Mouse (Mus musculus) heart, adult 2 months (tissue): Measurements from ENCODE around the gene Syngr1. TPM values are rescaled to one million over a fixed set of nuclear protein-coding genes. Genes with fewer than 3 reads are reported as not detected.

Experiments
- DNase-seq, 2 experiments: peaks; one replicate each; pipeline ENCODE4 v3.0.0; 2021
- H3K27ac ChIP-seq: fragments of 200-600 bp; 2 replicates; pipeline ENCODE4 v1.8.1; 2022
- H3K27me3 ChIP-seq: fragments of 200-500 bp; 2 replicates; pipeline ENCODE4 v1.6.1; 2012; ENCODE audit warnings: mild to moderate bottlenecking, low read length, inconsistent platforms, mixed read lengths; ENCODE audit not compliant: control insufficient read depth, insufficient read depth
- H3K36me3 ChIP-seq: fragments of 200-500 bp; 2 replicates; pipeline ENCODE4 v1.6.1; 2012; ENCODE audit warnings: low read length, inconsistent platforms; ENCODE audit not compliant: control insufficient read depth, insufficient read depth
- H3K4me1 ChIP-seq: fragments of 200-500 bp; 2 replicates; pipeline ENCODE4 v1.6.1; 2011; ENCODE audit warnings: low read length; ENCODE audit not compliant: control insufficient read depth, insufficient read depth
- H3K4me3 ChIP-seq: fragments of 200-600 bp; 2 replicates; pipeline ENCODE4 v1.8.1; 2022
- H3K79me2 ChIP-seq: fragments of 200-500 bp; replicated peaks from 2 replicates; pipeline ENCODE4 v1.6.1; 2012; ENCODE audit warnings: mild to moderate bottlenecking, inconsistent platforms, low read length, moderate library complexity, mixed read lengths; ENCODE audit not compliant: control insufficient read depth, insufficient read depth
- H3K9ac ChIP-seq: fragments of 200-500 bp; 2 replicates; pipeline ENCODE4 v1.6.1; 2012; ENCODE audit warnings: low read depth, mild to moderate bottlenecking, control low read depth, inconsistent platforms, low read length, mixed read lengths
- CTCF ChIP-seq: fragments of 200-600 bp; IDR thresholded peaks from 2 replicates; pipeline ENCODE4 v1.8.1; 2022; ENCODE audit warnings: antibody characterized with exemption, mild to moderate bottlenecking, moderate library complexity
- EP300 ChIP-seq: fragments of 200-500 bp; IDR thresholded peaks from 2 replicates; pipeline ENCODE4 v1.6.1; 2011; ENCODE audit warnings: low read depth, low read length, control low read depth; ENCODE audit not compliant: insufficient read depth
- POLR2A ChIP-seq: fragments of 200-500 bp; IDR thresholded peaks from 2 replicates; pipeline ENCODE4 v1.6.1; 2011; ENCODE audit warnings: mild to moderate bottlenecking, low read depth, low read length, control low read depth; ENCODE audit not compliant: insufficient read depth
- WGBS: fragments of 180-500 bp; shearing (Covaris S2); methylation state at CpG from one replicate; pipeline ENCODE4 v1.1.7; 2018; 5-methylcytosine and 5-hydroxymethylcytosine counted together
- intact Hi-C: fragments of 180-260 bp; cut with DNase I; formaldehyde crosslinking; loops from one replicate; pipeline ENCODE4 v1.15.1; 2025
- polyA plus RNA-seq: library from polyadenylated mRNA; depleted of rRNA; stranded (reverse); fragments of >200 nt; gene quantifications from 2 replicates; pipeline ENCODE4 v1.2.3, GENCODE M21; 2012
- total RNA-seq, 2 experiments: library from RNA; stranded (reverse); gene quantifications; 2 replicates each; pipeline ENCODE4 v1.2.3; 2021

The Syngr1 gene
- total and polyA plus RNA-seq, 3 experiments: 69.6 to 247 (median 95.0) TPM

- Histone ChIP-seq H3K79me2 (no peaks in the 10 kb centered on the region), H3K27ac (no peak overlapping the region), H3K36me3 (no peaks in the 10 kb centered on the region), H3K27me3 (no peaks in the 10 kb centered on the region), H3K4me1 (0 out of 2 replicates have a peak, but pooled peaks cover 2% of the 10 kb centered on the region), H3K9ac (no peak overlapping the region), H3K4me3 (no peak overlapping the region)
- 92% methylated on average over 8 of the region's 8 CpGs for WGBS
- no peak for DNase-seq
- intact Hi-C loops: no loop called here
- TF ChIP-seq EP300: no peak
- TF ChIP-seq CTCF: no peak
- no peak for TF ChIP-seq POLR2A
Observed at GRCm38 (mm10) chr15:80155707-80156106, 64.6 kb downstream of the Syngr1 start.

GRCm38 (mm10) chr15:80157197-80157943, 66.2 kb downstream of the Syngr1 start:
- DNase-seq: no peak
- Histone ChIP-seq H3K4me3 (no peak overlapping the region), H3K27ac (no peak overlapping the region), H3K79me2 (no peaks in the 10 kb centered on the region), H3K4me1 (0 out of 2 replicates have a peak, but pooled peaks cover 2% of the 10 kb centered on the region), H3K9ac (no peak overlapping the region), H3K27me3 (no peaks in the 10 kb centered on the region), H3K36me3 (no peaks in the 10 kb centered on the region; the same call in 1 of the 2 replicates)
- no peak for TF ChIP-seq POLR2A
- TF ChIP-seq EP300: no peak
- TF ChIP-seq CTCF: no peak
- WGBS: 87% methylated on average over 22 of the region's 22 CpGs
- intact Hi-C loops: no loop called here

GRCm38 (mm10) chr15:80158001-80158706, 67.0 kb downstream of the Syngr1 start:
- Histone ChIP-seq H3K27me3 (no peaks in the 10 kb centered on the region), H3K27ac (no peak overlapping the region), H3K4me3 (no peak overlapping the region), H3K9ac (no peak overlapping the region), H3K4me1 (0 out of 2 replicates have a peak, but pooled peaks cover 2% of the 10 kb centered on the region), H3K79me2 (no peaks in the 10 kb centered on the region), H3K36me3 (no peaks in the 10 kb centered on the region; the same call in 1 of the 2 replicates)
- 77% methylated on average over 5 of the region's 5 CpGs for WGBS
- intact Hi-C loops: no loop called here
- no peak for TF ChIP-seq CTCF
- TF ChIP-seq EP300: no peak
- no peak for TF ChIP-seq POLR2A
- no peak for DNase-seq

- Histone ChIP-seq H3K36me3 (no peaks in the 10 kb centered on the region; the same call in 1 of the 2 replicates), H3K9ac (no peak overlapping the region), H3K79me2 (no peaks in the 10 kb centered on the region), H3K4me1 (0 out of 2 replicates have a peak, but pooled peaks cover 2% of the 10 kb centered on the region), H3K27ac (no peak overlapping the region), H3K27me3 (no peaks in the 10 kb centered on the region), H3K4me3 (no peak overlapping the region)
- WGBS: 69% methylated on average over 4 of the region's 4 CpGs
- TF ChIP-seq EP300: no peak
- no peak for TF ChIP-seq POLR2A
- TF ChIP-seq CTCF: no peak
- intact Hi-C loops: no loop called here
- no peak for DNase-seq
Observed at GRCm38 (mm10) chr15:80158707-80159090, 67.6 kb downstream of the Syngr1 start.

- 29% methylated on average over 8 of the region's 8 CpGs for WGBS
- Histone ChIP-seq H3K27me3 (no peaks in the 10 kb centered on the region), H3K9ac (no peak overlapping the region), H3K27ac (peak overlapping the region; percentile 36), H3K4me1 (0 out of 2 replicates have a peak, but pooled peaks cover 2% of the 10 kb centered on the region), H3K79me2 (no peaks in the 10 kb centered on the region), H3K4me3 (no peak overlapping the region), H3K36me3 (no peaks in the 10 kb centered on the region; the same call in 1 of the 2 replicates)
- DNase-seq: no peak
- intact Hi-C loops: no loop called here
- no peak for TF ChIP-seq CTCF
- TF ChIP-seq POLR2A: no peak
- no peak for TF ChIP-seq EP300
Observed at GRCm38 (mm10) chr15:80159286-80159901, 68.3 kb downstream of the Syngr1 start.
